Mouse (Mus musculus): Measurements from ENCODE around the gene Golga1.

DNA sequence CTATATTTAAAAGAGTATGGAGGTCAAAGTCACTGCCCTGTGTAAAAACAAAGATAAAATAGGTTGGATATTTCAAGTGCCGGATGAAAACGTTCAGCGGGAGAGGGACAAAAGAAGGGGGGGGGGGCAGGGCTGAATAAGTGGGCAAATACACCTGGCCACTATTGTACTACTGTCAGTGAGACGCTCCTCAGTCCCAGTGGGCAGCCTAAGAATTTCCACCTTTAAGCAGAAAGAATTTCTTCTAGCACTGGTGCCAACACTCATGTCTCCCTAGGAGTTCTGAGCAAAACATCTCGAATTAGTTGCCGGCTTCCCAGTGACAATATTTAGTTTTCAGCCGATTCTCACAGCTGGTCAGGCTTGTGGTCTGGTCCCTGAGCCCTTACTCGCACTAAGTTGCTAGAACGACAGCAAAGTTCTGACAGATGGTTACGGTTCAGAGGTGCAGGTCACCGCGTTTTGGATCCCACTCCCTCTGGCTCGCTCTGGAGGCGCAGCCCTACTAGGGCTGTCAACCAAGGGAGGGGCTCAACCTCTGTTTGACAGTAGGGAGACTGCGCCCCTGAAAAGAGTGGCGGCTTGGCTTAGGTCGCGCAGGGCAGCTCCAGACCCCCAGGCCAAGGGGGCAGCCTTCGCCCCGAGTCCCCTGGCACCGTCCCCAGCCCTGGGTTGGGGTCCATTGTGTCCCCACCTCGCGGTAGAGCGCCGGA lies 498 bp downstream of the Golga1 start:
- TF ChIP-seq ZNF384 (IDR thresholded peaks at IDR 0.05; ENCODE audit: low read depth, low read length) (no peak), MAFK (IDR thresholded peaks at IDR 0.05; ENCODE audit: insufficient read depth, low read depth, low read length) (no peak), CHD2 (IDR thresholded peaks at IDR 0.05; ENCODE audit: low read depth, low read length) (no peak), HCFC1 (IDR thresholded peaks at IDR 0.05; ENCODE audit: borderline replicate concordance, insufficient read depth, low read length) (no peak)
